Mouse (Mus musculus) bone marrow macrophage, adult 2 months (primary cell): ENCODE measurements around the gene Grb10.

ENCODE experiments used
- CTCF ChIP-seq: IDR thresholded peaks from 2 replicates; pipeline ENCODE4 v1.5.1; 2012; ENCODE audit warnings: low read depth, mild to moderate bottlenecking, low read length, moderate library complexity
- POLR2A ChIP-seq: IDR thresholded peaks from 2 replicates; pipeline ENCODE4 v1.6.1; 2012; ENCODE audit warnings: mild to moderate bottlenecking, low read depth, low read length, borderline replicate concordance

DNA sequence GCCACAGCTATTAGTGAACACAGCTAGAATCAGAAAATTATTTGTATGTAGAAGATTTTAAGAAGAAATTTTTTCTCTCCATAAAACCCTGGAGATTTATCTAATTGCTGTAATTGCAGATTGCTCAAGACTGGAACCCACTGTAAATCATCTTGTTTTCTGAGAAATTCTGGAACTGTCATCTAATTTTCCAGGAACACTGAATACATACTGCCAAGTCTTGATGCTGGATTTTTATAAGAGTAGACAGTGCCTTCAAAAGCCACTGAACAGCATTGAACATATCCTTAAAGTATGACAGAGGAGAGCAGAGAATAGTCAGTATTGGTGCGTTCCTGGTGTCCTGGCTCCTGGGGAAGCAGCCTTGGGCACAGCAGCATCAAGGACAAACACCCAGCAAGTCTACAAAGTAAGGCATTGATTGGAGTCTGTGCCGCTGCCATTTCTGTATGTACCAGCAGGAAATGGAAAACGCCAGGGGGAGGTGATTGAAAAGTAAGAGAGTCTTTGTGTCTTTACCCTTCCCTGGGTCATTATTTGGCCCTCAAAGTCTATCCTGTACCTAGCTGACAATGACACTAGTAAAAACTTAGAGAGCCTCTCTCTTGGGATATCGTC is 38.1 kb downstream of the Grb10 start:
- TF ChIP-seq POLR2A = no peak
- no peak for TF ChIP-seq CTCF
